Mouse (Mus musculus) heart, embryonic 14.5 days (tissue): ENCODE measurements around the gene Coro7. TPM values are rescaled to one million over a fixed set of nuclear protein-coding genes. Genes with fewer than 3 reads are reported as not detected.
"Not testable (repeated sequence)": the region's sequence is repeated elsewhere in the genome, so short reads cannot be mapped to it uniquely, and the experiment has no call there.

Experiments used
- ATAC-seq: fragments of 200-750 bp; cut with Nextera tagmentation; 2 replicates; pipeline ENCODE4 v1.8.0; 2017; ENCODE audit warnings: low read depth, moderate TSS enrichment; ENCODE audit not compliant: insufficient number of reproducible peaks, insufficient read depth, low FRiP score
- H3K27ac ChIP-seq, 2 experiments: fragments of 200-500 bp in 1 of 2; fragments of 300-500 bp in 1 of 2; sonication (generic) in 1 of 2; replicated peaks in 1 of 2; 2 replicates each; pipeline ENCODE4 v1.5.1; 2012 to 2014; ENCODE audit warnings: low read depth in 2 of 2, low read length in 2 of 2, control low read depth in 1 of 2, mild to moderate bottlenecking in 1 of 2, mixed read lengths in 1 of 2; ENCODE audit not compliant: control insufficient read depth in 1 of 2, insufficient read depth in 1 of 2
- H3K27me3 ChIP-seq: fragments of 300-500 bp; sonication (generic); 2 replicates; pipeline ENCODE4 v1.6.1; 2014; ENCODE audit warnings: mild to moderate bottlenecking, low read length, control low read depth; ENCODE audit not compliant: control insufficient read depth, insufficient read depth
- H3K36me3 ChIP-seq: fragments of 300-500 bp; sonication (generic); 2 replicates; pipeline ENCODE4 v1.6.1; 2014; ENCODE audit warnings: mild to moderate bottlenecking, control low read depth, low read length, mixed read lengths; ENCODE audit not compliant: control insufficient read depth, insufficient read depth
- H3K4me1 ChIP-seq, 2 experiments: fragments of 200-500 bp in 1 of 2; fragments of 300-500 bp in 1 of 2; sonication (generic) in 1 of 2; 2 replicates each; pipeline ENCODE4 v1.6.1; 2012 to 2014; ENCODE audit warnings: low read length in 2 of 2, control low read depth in 1 of 2, mixed read lengths in 1 of 2; ENCODE audit not compliant: control insufficient read depth in 2 of 2, insufficient read depth in 2 of 2
- H3K4me2 ChIP-seq: fragments of 300-500 bp; sonication (generic); 2 replicates; pipeline ENCODE4 v1.6.1; 2014; ENCODE audit warnings: mild to moderate bottlenecking, low read length
- H3K4me3 ChIP-seq, 2 experiments: fragments of 200-500 bp in 1 of 2; fragments of 300-500 bp in 1 of 2; sonication (generic) in 1 of 2; 2 replicates each; pipeline ENCODE4 v1.5.1; 2012 to 2014; ENCODE audit warnings: low read length in 2 of 2, mild to moderate bottlenecking in 2 of 2, control low read depth in 1 of 2, low read depth in 1 of 2, moderate library complexity in 1 of 2; ENCODE audit not compliant: control insufficient read depth in 1 of 2, insufficient read depth in 1 of 2
- H3K9ac ChIP-seq: fragments of 300-500 bp; sonication (generic); 2 replicates; pipeline ENCODE4 v1.6.1; 2014; ENCODE audit warnings: mild to moderate bottlenecking, low read length
- H3K9me3 ChIP-seq: fragments of 300-500 bp; sonication (generic); 2 replicates; pipeline ENCODE4 v1.6.1; 2016; ENCODE audit warnings: low read length, control low read depth; ENCODE audit not compliant: control insufficient read depth
- WGBS: fragments of 180-500 bp; shearing (Covaris S2); extraction: QIAGEN DNeasy Blood & Tissue Kit; methylation state at CpG from one replicate; pipeline ENCODE4 v1.1.7; 2014; 5-methylcytosine and 5-hydroxymethylcytosine counted together
- polyA plus RNA-seq: library from polyadenylated mRNA; unstranded; fragments of >200 nt; fragmentation: Nextera tagmentation; extraction: Ambion mirVana; gene quantifications from 2 replicates; pipeline ENCODE4 v1.2.1, GENCODE M21; 2014

Gene Coro7
- polyA plus RNA-seq, 1 experiment from 2014 or later: 11.9 TPM

DNA sequence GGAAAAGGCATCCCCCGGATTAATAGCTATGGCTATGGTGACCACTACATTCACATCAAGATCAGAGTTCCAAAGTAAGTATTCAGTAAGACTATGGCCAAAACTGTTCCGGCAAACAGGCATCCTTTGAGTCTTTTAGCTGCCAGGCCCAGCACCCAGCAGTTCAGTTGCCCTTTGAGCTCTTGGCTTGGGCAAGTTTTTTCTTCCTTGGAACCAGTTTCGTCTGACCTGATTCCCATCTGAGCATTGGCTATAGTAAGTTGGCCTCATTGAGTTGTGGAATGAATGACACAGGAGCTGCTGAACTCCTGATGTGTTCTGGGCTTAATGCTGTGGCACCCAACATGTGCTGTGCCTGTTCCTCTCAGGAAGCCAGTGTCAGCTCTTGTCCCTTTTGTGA is 21.6 kb upstream of the Coro7 start:
- Histone ChIP-seq H3K4me2 (no peak overlapping the region), H3K36me3 (peaks cover 99% of the 10 kb centered on the region), H3K27ac (no peak overlapping the region), H3K27me3 (no peaks in the 10 kb centered on the region), H3K4me3 (no peak overlapping the region), H3K4me1 (no peaks in the 10 kb centered on the region), H3K9ac (no peak overlapping the region), H3K9me3 (no peaks in the 10 kb centered on the region)
- no peak for ATAC-seq
- 85% methylated on average over 3 of the region's 3 CpGs for WGBS

DNA sequence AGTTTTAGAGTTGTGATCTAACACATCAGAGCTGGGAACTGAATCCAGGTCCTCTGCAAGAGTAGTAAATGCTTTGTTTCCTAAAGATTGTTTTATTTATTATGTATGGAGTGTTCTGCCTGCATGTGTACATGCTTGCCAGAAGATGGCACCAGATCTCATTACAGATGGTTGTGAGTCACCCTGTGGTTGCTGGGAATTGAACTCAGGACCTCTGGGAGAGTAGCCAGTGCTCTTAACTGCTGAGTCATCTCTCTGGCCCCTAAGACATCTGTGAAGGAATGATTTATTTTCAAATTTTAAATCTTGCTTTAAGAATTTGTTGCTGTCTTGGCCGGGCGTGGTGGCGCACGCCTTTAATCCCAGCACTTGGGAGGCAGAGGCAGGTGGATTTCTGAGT is 9.8 kb upstream of the Coro7 start:
- ATAC-seq, H3K4me3 ChIP-seq, H3K27me3 ChIP-seq, H3K27ac ChIP-seq, H3K9me3 ChIP-seq, H3K9ac ChIP-seq, H3K4me2 ChIP-seq: not testable (repeated sequence)
- Histone ChIP-seq H3K4me1 (peaks cover 0 to 11% of the 10 kb centered on the region in 2 experiments; a peak in 2 of 4 replicates), H3K36me3 (peaks cover 76% of the 10 kb centered on the region)
- 99% methylated on average over 4 of the region's 4 CpGs for WGBS

- Histone ChIP-seq H3K27ac (peak overlapping the region in 1 of 2 experiments; percentile 86; a peak in 2 of 4 replicates), H3K9ac (peak overlapping the region; percentile 96), H3K27me3 (no peaks in the 10 kb centered on the region), H3K4me1 (peaks cover 0 to 17% of the 10 kb centered on the region in 2 experiments; a peak in 2 of 4 replicates), H3K4me2 (peak overlapping the region; percentile 97), H3K9me3 (no peaks in the 10 kb centered on the region), H3K4me3 (peak overlapping the region; percentile 70 to 98), H3K36me3 (peaks cover 27% of the 10 kb centered on the region)
- 2% methylated on average over 9 of the region's 9 CpGs for WGBS
- no peak for ATAC-seq
These were observed 4.8 kb upstream of the Coro7 start for GRCm38 (mm10) chr16:4684457-4684791.

DNA sequence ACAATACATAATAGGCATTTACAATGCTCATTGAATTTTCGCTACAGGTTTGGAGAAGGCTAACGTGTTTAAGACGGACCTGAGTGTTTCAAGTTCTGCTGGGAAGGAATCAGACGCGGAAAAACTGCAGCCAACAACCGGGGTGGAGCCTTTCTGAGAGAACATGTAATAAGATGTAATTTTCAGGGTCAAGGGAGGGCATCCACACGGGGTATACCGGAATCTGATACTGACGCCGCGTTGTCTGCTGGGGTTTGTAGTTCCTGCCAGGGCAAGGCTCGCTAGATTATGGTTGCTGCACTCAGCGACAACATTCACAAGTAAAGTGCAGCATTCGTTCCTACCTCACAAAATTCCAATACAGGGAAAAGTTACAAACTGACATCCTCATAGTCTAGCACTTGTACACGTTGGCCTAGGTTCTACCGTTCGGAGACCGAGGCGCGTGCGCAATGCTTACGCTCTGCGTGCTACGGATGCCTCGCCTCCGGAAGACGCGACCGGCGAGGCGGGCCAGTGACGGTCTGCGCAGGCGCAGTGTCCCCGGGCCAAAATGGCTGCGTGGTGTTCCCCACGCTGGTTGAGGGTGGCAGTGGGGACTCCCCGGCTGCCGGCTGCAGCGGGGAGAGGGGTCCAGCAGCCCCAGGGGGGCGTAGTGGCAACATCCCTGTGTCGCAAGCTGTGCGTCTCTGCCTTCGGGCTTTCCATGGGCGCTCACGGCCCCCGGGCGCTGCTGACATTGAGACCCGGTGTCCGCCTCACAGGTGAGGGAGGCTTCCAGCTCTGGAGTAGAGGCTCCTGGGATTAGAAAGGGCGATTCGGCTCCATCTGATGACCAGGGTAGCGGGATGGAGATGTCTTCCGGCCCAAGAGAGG is 4.2 kb upstream of the Coro7 start:
- under 1% methylated on average over 54 of the region's 54 CpGs for WGBS
- Histone ChIP-seq H3K4me2 (peak overlapping the region; percentile 97), H3K27me3 (no peaks in the 10 kb centered on the region), H3K9me3 (no peaks in the 10 kb centered on the region), H3K27ac (peak overlapping the region; percentile 74 to 86), H3K4me3 (peak overlapping the region; percentile 70 to 98), H3K9ac (peak overlapping the region; percentile 96), H3K4me1 (peaks cover under 1 to 19% of the 10 kb centered on the region in 2 experiments; a peak in 3 of 4 replicates), H3K36me3 (peaks cover 21% of the 10 kb centered on the region)
- peak; percentile 75 for ATAC-seq

- peak overlapping the region; percentile 97 for H3K4me2 ChIP-seq
- H3K27me3 ChIP-seq: no peaks in the 10 kb centered on the region
- no peak for ATAC-seq
- peak overlapping the region; percentile 96 for H3K9ac ChIP-seq
- 24% methylated on average over 9 of the region's 9 CpGs for WGBS
- no peaks in the 10 kb centered on the region for H3K9me3 ChIP-seq
- peak overlapping the region; percentile 70 to 98 for H3K4me3 ChIP-seq
- H3K36me3 ChIP-seq: peaks cover 16% of the 10 kb centered on the region
- H3K27ac ChIP-seq: peak overlapping the region; percentile 74 to 86
- peaks cover 3 to 26% of the 10 kb centered on the region in 2 experiments; a peak in 3 of 4 replicates for H3K4me1 ChIP-seq
These were observed 3.6 kb upstream of the Coro7 start for GRCm38 (mm10) chr16:4683193-4683580.

- Histone ChIP-seq H3K4me1 (peaks cover 6 to 31% of the 10 kb centered on the region in 2 experiments; a peak in 3 of 4 replicates), H3K4me2 (peak overlapping the region; percentile 97), H3K9ac (no peak overlapping the region; the same call in 1 of the 2 replicates), H3K9me3 (no peaks in the 10 kb centered on the region), H3K4me3 (peak overlapping the region in 1 of 2 experiments; percentile 98; a peak in 1 of 4 replicates), H3K27me3 (no peaks in the 10 kb centered on the region), H3K36me3 (peaks cover 11% of the 10 kb centered on the region), H3K27ac (no peak overlapping the region)
- WGBS: 76% methylated on average over 4 of the region's 4 CpGs
- no peak for ATAC-seq
These were observed 3.1 kb upstream of the Coro7 start for GRCm38 (mm10) chr16:4682628-4683179.

GRCm38 (mm10) chr16:4680922-4681455 is 1.4 kb upstream of the Coro7 start:
- H3K4me3 ChIP-seq, H3K4me2 ChIP-seq, H3K27ac ChIP-seq, H3K9ac ChIP-seq, ATAC-seq, H3K9me3 ChIP-seq, H3K27me3 ChIP-seq: not testable (repeated sequence)
- H3K36me3 ChIP-seq: peaks cover 10% of the 10 kb centered on the region
- peaks cover 6 to 32% of the 10 kb centered on the region in 2 experiments; a peak in 3 of 4 replicates for H3K4me1 ChIP-seq
- WGBS: 80% methylated on average over 3 of the region's 3 CpGs
